Mouse (Mus musculus) lung, postnatal 0 days (tissue): ENCODE data around the gene Eps8l1.

ENCODE experiments used
- CTCF ChIP-seq: IDR thresholded peaks from 2 replicates; pipeline ENCODE4 v1.5.1; 2016; ENCODE audit warnings: antibody characterized with exemption, mild to moderate bottlenecking
- EP300 ChIP-seq: IDR thresholded peaks from 2 replicates; pipeline ENCODE4 v1.6.1; 2016; ENCODE audit warnings: antibody characterized with exemption, mild to moderate bottlenecking, control low read depth

DNA sequence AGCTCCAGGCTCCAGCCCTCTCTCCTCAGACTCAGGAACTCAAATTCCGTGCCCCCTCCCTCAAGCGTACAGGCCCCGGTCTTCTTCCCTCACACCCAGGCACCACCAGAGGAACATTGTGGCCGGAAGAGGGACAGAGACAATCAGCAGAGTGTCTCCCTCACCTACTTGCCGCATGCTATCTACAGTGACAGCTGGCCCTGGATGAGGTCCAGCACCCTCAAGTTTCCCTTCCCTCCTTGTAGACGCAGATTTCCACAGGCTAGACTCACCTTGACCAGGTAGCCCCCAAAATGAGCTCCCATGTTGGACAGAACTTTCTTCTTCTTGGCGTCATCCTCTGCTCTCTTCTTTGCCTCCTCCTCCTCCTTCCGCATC is 48.3 kb downstream of the Eps8l1 start:
- TF ChIP-seq CTCF (no peak), EP300 (no peak)
